In genomic region chr11:86603719-86604118, GRCm38 (mm10) we compare ENCODE assay signal across 18 mouse cellular contexts. TPM values are rescaled to one million over a fixed set of nuclear protein-coding genes. Genes with fewer than 3 reads are reported as not detected.
DNase-seq lines count a peak whose midpoint lies in the region; ATAC-seq and TF ChIP-seq lines count a peak whose summit lies in the region.
"Had no signal": no experiment of that assay in that cellular context is flagged by ENCODE, and none has a peak within 500 bp of the region (broad histone marks: within the 10 kb centered on the region; RNA-seq: fewer than 3 reads in every experiment).

No protein-coding gene starts in this region.

- no peak overlapping the region for H3K9ac ChIP-seq in intestine, postnatal 0 days (ENCODE audit: low read depth, low read length)
- no peak overlapping the region for H3K9ac ChIP-seq in stomach, embryonic 16.5 days (ENCODE audit: low read length)
- H3K9ac ChIP-seq: limb, embryonic 12.5 days; stomach, embryonic 15.5 days had no signal

- H3K27me3 ChIP-seq in intestine, postnatal 0 days (replicated peaks; ENCODE audit: control insufficient read depth, insufficient read depth, low read length), result no peaks in the 10 kb centered on the region
- H3K27me3 ChIP-seq in stomach, embryonic 16.5 days (ENCODE audit: control insufficient read depth, insufficient read depth, low read length), result no peaks in the 10 kb centered on the region
- H3K27me3 ChIP-seq: limb, embryonic 12.5 days; stomach, embryonic 15.5 days had no signal

- peak; percentile 62 for DNase-seq in lung, postnatal 25 days (ENCODE audit: low spot score)
- DNase-seq in lung, postnatal 10 days, result no peak
- DNase-seq in layer of hippocampus, postnatal 14 days (ENCODE audit: low spot score in 2 of 2), result no peak
- no peak for DNase-seq in left cerebral cortex, postnatal 10 days (ENCODE audit: extremely low spot score in 1 of 2, low spot score in 2 of 2)
- DNase-seq: adrenal gland, postnatal 10 days; cerebellum, postnatal 14 days; heart, adult 2 months; heart, postnatal 14 days; kidney, postnatal 10 days; right cerebral cortex, postnatal 14 days; thymus, postnatal 36 days had no signal

- peaks cover 55% of the 10 kb centered on the region for H3K4me1 ChIP-seq in bone marrow macrophage, adult 2 months (ENCODE audit: control insufficient read depth, insufficient read depth, low read length)
- 0 out of 2 replicates have a peak, but pooled peaks cover 11% of the 10 kb centered on the region for H3K4me1 ChIP-seq in intestine, postnatal 0 days (replicated peaks; ENCODE audit: control insufficient read depth, insufficient read depth, low read length)
- peaks cover 3% of the 10 kb centered on the region; the same call in 1 of the 2 replicates for H3K4me1 ChIP-seq in stomach, embryonic 16.5 days (ENCODE audit: control insufficient read depth, insufficient read depth, low read length)
- H3K4me1 ChIP-seq: embryonic facial prominence, embryonic 10.5 days; forebrain, embryonic 10.5 days; limb, embryonic 12.5 days; stomach, embryonic 15.5 days had no signal

- no peak for TF ChIP-seq POLR2A in bone marrow macrophage, adult 2 months (IDR thresholded peaks at IDR 0.05; ENCODE audit: borderline replicate concordance, low read depth, low read length)

- no peaks in the 10 kb centered on the region for H3K9me3 ChIP-seq in intestine, postnatal 0 days (ENCODE audit: control insufficient read depth)
- no peaks in the 10 kb centered on the region for H3K9me3 ChIP-seq in stomach, embryonic 16.5 days (replicated peaks; ENCODE audit: control insufficient read depth, low read length)
- H3K9me3 ChIP-seq: embryonic facial prominence, embryonic 10.5 days; forebrain, embryonic 10.5 days; stomach, embryonic 15.5 days had no signal

- ATAC-seq in intestine, postnatal 0 days, result no peak
- no peak for ATAC-seq in stomach, embryonic 16.5 days (ENCODE audit: insufficient read depth, low FRiP score)

- H3K36me3 ChIP-seq in intestine, postnatal 0 days (ENCODE audit: control insufficient read depth, insufficient read depth), result peaks cover 14% of the 10 kb centered on the region; the same call in 1 of the 2 replicates
- H3K36me3 ChIP-seq in stomach, embryonic 16.5 days (ENCODE audit: control insufficient read depth, insufficient read depth, low read length), result peaks cover 4% of the 10 kb centered on the region

- H3K27ac ChIP-seq in bone marrow macrophage, adult 2 months (ENCODE audit: insufficient read depth, low read depth, low read length), result peak overlapping the region; percentile 97
- H3K27ac ChIP-seq in intestine, postnatal 0 days (ENCODE audit: low read depth, low read length), result peak overlapping the region; percentile 58
- H3K27ac ChIP-seq in stomach, embryonic 16.5 days (ENCODE audit: low read length), result peak overlapping the region; percentile 24; the same call in 1 of the 2 replicates
- H3K27ac ChIP-seq: embryonic facial prominence, embryonic 10.5 days; forebrain, embryonic 10.5 days; heart, adult 2 months; limb, embryonic 12.5 days had no signal

- 37% methylated on average over 1 of the region's 1 CpGs for WGBS in intestine, postnatal 0 days
- 79% methylated on average over 1 of the region's 1 CpGs for WGBS in stomach, embryonic 16.5 days

- intact Hi-C loops in left cerebral cortex, postnatal 10 days (cut with DNase I), result no loop called here

- no peak overlapping the region for H3K4me2 ChIP-seq in intestine, postnatal 0 days (replicated peaks; ENCODE audit: low read depth)
- H3K4me2 ChIP-seq in stomach, embryonic 16.5 days (ENCODE audit: low read depth, low read length), result no peak overlapping the region
- H3K4me2 ChIP-seq: limb, embryonic 12.5 days; stomach, embryonic 15.5 days had no signal

- no peak overlapping the region for H3K4me3 ChIP-seq in bone marrow macrophage, adult 2 months (ENCODE audit: insufficient read depth, low read length)
- H3K4me3 ChIP-seq in intestine, postnatal 0 days (ENCODE audit: low read depth, low read length), result no peak overlapping the region
- H3K4me3 ChIP-seq in stomach, embryonic 16.5 days (replicated peaks; ENCODE audit: low read length), result no peak overlapping the region
- H3K4me3 ChIP-seq: embryonic facial prominence, embryonic 10.5 days; forebrain, embryonic 10.5 days; heart, adult 2 months; limb, embryonic 12.5 days; stomach, embryonic 15.5 days had no signal

- TF ChIP-seq CTCF in bone marrow macrophage, adult 2 months (IDR thresholded peaks at IDR 0.05; ENCODE audit: low read depth, low read length), result no peak
- no peak for TF ChIP-seq CTCF in intestine, postnatal 0 days (IDR thresholded peaks at IDR 0.05; ENCODE audit: low read depth)

RNA-seq across cellular contexts. Expression of gene Tubd1, which starts 58.9 kb away (rescaled TPM):
- polyA plus RNA-seq in bone marrow macrophage, adult 2 months (2012; ENCODE audit: insufficient read depth, insufficient read length, missing spikeins), result 6.2 and 6.9 TPM in 2 replicates
- 4.7 and 5.9 TPM in 2 replicates for polyA plus RNA-seq in intestine, postnatal 0 days (2015; fragmentation: Nextera tagmentation; extraction: Ambion mirVana)
- 10.4 and 11.8 TPM in 2 replicates for polyA plus RNA-seq in stomach, embryonic 16.5 days (2015; fragmentation: Nextera tagmentation; extraction: Ambion mirVana)
- 1 to 10 TPM; 7.0 to 9.2 TPM for total RNA-seq in layer of hippocampus, postnatal 14 days (2021)
- total RNA-seq in left cerebral cortex, postnatal 10 days (2021), result 1 to 10 TPM; 6.1 to 7.4 TPM

RNA-seq across cellular contexts. Expression of gene Rps6kb1, which starts 59.1 kb away (rescaled TPM):
- polyA plus RNA-seq in bone marrow macrophage, adult 2 months (2012; ENCODE audit: insufficient read depth, insufficient read length, missing spikeins), result 30.9 and 33.0 TPM in 2 replicates
- polyA plus RNA-seq in intestine, postnatal 0 days (2015; fragmentation: Nextera tagmentation; extraction: Ambion mirVana), result 37.9 and 39.9 TPM in 2 replicates
- 58.4 and 60.0 TPM in 2 replicates for polyA plus RNA-seq in stomach, embryonic 16.5 days (2015; fragmentation: Nextera tagmentation; extraction: Ambion mirVana)
- 10 to 100 TPM; 45.2 to 46.3 TPM for total RNA-seq in layer of hippocampus, postnatal 14 days (2021)
- 10 to 100 TPM; 46.2 to 49.6 TPM for total RNA-seq in left cerebral cortex, postnatal 10 days (2021)

Comparison
In these comparisons a context has a peak if more than half of its experiments do, and no peak if none do; other contexts are left out.
1. H3K27ac ChIP-seq: peak in every context shown above with its lines; median percentile 97 in bone marrow macrophage, adult 2 months; 58 in intestine, postnatal 0 days; 24 in stomach, embryonic 16.5 days.